8 mouse cellular contexts compared by ENCODE assay signal in the genomic region with DNA sequence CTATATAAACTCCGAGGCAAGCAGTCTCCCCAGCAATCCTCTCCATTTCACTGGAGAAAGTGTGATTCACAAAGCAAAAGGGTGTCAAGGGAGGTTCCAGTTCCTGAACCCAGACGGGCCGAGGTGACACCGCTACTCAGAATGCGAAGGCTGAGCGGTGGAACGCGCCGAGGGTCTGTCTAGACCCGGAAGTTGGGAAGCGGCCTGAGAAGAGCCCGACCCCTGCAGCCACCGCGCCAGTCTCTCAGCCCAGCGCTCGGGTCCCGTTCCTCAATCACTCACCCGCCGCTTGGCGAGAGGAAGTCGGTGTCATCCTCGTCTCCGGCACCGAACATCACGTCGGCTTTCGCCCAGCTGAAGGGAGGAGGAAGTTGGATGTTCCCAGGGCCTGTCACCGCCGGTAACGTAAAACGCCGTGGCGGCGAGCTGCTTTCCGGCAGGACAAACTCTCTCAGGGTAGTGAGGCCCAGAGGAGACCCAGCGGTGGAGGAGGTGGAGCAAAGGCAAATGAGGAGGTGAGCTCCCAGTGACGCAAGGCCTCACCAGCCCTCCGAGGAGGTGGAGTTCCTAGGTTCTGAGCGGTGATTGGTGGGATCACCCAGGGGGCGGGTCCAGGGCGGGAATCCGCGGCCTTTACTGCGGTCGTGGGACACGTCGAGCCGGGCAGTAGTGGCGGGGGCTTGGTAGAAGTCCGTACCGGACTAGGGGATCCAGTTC. TPM values are rescaled to one million over a fixed set of nuclear protein-coding genes. Genes with fewer than 3 reads are reported as not detected.
DNase-seq lines count a peak whose midpoint lies in the region; ATAC-seq and TF ChIP-seq lines count a peak whose summit lies in the region.

A gene (minus strand): TSS at position 461 of the 717 bp plus-strand sequence.
A gene (plus strand): TSS at position 640 of the 717 bp plus-strand sequence.

- H3K4me2 ChIP-seq in hindbrain, embryonic 13.5 days = peak within 1 kb of the TSS; percentile 76

- in situ Hi-C loops in Patski (cut with MboI; ENCODE audit: low pct_unique_long_range_greater_than_20kb) = no loop called here

- no peaks in the 10 kb centered on the region for H3K27me3 ChIP-seq in Patski
- no peaks in the 10 kb centered on the region for H3K27me3 ChIP-seq in hindbrain, embryonic 13.5 days

- no peak for TF ChIP-seq CTCF in Patski (IDR thresholded peaks at IDR 0.05)

- peak within 1 kb of the TSS; percentile 73 for H3K4me3 ChIP-seq in hindbrain, embryonic 13.5 days

- peaks cover 30% of the 10 kb centered on the region for H3K4me1 ChIP-seq in hindbrain, embryonic 13.5 days (replicated peaks)

- POLR2A ChIA-PET in Patski (lab: Charles Lee) = no interaction called here

- H3K36me3 ChIP-seq in hindbrain, embryonic 13.5 days = no peaks in the 10 kb centered on the region; the same call in 1 of the 2 replicates

- DNase-seq in Patski (ENCODE audit: low read depth, low spot score) = peak; percentile 95
- peak; percentile 95 to 97 for DNase-seq in cerebellum, postnatal 14 days
- DNase-seq in frontal cortex, postnatal 14 days (ENCODE audit: low spot score in 2 of 2) = peak; percentile 96 to 97
- peak; percentile 85 to 91 for DNase-seq in layer of hippocampus, postnatal 25 days (ENCODE audit: extremely low spot score in 1 of 2, low spot score in 1 of 2)
- peak; percentile 99 for DNase-seq in lung, postnatal 25 days (ENCODE audit: low spot score)
- peak; percentile 97 for DNase-seq in retina, embryonic 14.5 days (ENCODE audit: low spot score)
- DNase-seq in thymus, postnatal 4 days = peak; percentile 95

- H3K9ac ChIP-seq in hindbrain, embryonic 13.5 days = peak within 1 kb of the TSS; percentile 87

- CTCF ChIA-PET in Patski (lab: Charles Lee) = interaction anchor here (1.3 to 3.3 kb wide), 3 partner anchors 10 to 47 kb away, joined by 3 to 10 read pairs (median 6); a partner anchor contains a TSS

- H3K9me3 ChIP-seq in hindbrain, embryonic 13.5 days = no peaks in the 10 kb centered on the region

- peak within 1 kb of the TSS; percentile 87 for H3K27ac ChIP-seq in hindbrain, embryonic 13.5 days

- ATAC-seq in Patski = peak; percentile 98
- ATAC-seq in hindbrain, embryonic 13.5 days (ENCODE audit: low FRiP score) = peak; percentile 100

- under 1% methylated on average over 51 of the region's 51 CpGs for WGBS in hindbrain, embryonic 13.5 days

RNA-seq across cellular contexts. Expression of the first gene that starts in this region (rescaled TPM):
- 22.5 TPM for polyA plus RNA-seq in Patski (2021)
- 22.9 and 25.4 TPM in 2 replicates for polyA plus RNA-seq in hindbrain, embryonic 13.5 days (2015; fragmentation: Nextera tagmentation; extraction: Ambion mirVana)
- 10 to 100 TPM; 38.1 to 44.2 TPM for total RNA-seq in layer of hippocampus, postnatal 25 days (2021)

RNA-seq across cellular contexts. Expression of the second gene that starts in this region (rescaled TPM):
- 36.8 TPM for polyA plus RNA-seq in Patski (2021)
- polyA plus RNA-seq in hindbrain, embryonic 13.5 days (2015; fragmentation: Nextera tagmentation; extraction: Ambion mirVana) = 40.1 and 44.2 TPM in 2 replicates
- total RNA-seq in layer of hippocampus, postnatal 25 days (2021) = 10 to 100 TPM; 16.2 to 16.8 TPM

Comparison
In these comparisons a context has a peak if more than half of its experiments do, and no peak if none do; other contexts are left out.
1. Peak in every context shown above with its lines: DNase-seq, ATAC-seq, H3K4me3 ChIP-seq and H3K27ac ChIP-seq.